Mouse (Mus musculus): Measurements from ENCODE around the gene Gcn1l1. TPM values are rescaled to one million over a fixed set of nuclear protein-coding genes. Genes with fewer than 3 reads are reported as not detected.

The Gcn1l1 gene
- polyA plus RNA-seq, 1 experiment, result 3.0 TPM

DNA sequence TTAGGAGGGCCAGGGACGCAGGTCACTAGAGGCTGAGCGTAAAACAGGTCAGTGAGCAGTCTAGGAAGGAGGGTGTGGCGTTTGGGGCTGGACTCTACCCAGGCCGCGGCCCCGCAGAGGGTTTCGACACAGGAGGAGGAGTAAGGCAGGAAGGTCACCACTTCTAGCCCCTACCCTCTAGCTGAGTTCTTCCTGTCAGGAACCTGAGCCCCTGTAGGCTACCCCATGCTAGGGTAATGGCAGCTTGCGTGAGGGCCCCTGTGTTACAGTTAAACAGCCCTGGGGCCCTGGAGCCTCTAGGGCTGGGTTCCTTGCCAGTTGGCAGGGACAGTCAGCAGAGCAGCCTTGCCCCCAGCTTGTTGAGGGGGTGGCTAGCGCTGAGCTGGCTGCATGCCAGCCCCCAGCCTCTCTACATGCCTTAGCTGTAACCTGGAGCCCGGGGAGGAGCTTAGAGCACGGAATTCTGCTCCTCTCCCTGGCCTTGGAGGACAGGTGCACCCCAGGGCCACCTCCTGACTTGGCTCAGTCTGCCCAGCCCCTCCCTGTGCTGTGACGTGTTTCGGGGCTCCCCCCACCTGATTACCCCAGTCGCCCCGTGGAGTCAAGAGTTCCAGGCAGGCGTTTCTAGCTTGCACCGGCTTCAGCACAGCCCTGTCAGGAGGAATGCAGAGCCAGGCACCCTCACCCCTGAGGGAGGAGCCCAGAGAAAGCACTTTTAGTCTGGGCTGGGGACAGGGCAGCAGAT lies 21.4 kb upstream of the Gcn1l1 start:
- Histone ChIP-seq H3K36me3 (ENCODE audit: control insufficient read depth) (peaks cover 36% of the 10 kb centered on the region), H3K27me3 (ENCODE audit: control insufficient read depth) (peaks cover 2% of the 10 kb centered on the region; the same call in 1 of the 2 replicates), H3K4me3 (replicated peaks) (no peak overlapping the region), H3K9me3 (ENCODE audit: control insufficient read depth, low read length) (no peaks in the 10 kb centered on the region), H3K4me1 (ENCODE audit: control insufficient read depth) (peaks cover 24% of the 10 kb centered on the region)
- TF ChIP-seq GATA1 (IDR thresholded peaks at IDR 0.05; ENCODE audit: low read length), result no peak
- no peak for TF ChIP-seq TAL1 (IDR thresholded peaks at IDR 0.05; ENCODE audit: low read length)

DNA sequence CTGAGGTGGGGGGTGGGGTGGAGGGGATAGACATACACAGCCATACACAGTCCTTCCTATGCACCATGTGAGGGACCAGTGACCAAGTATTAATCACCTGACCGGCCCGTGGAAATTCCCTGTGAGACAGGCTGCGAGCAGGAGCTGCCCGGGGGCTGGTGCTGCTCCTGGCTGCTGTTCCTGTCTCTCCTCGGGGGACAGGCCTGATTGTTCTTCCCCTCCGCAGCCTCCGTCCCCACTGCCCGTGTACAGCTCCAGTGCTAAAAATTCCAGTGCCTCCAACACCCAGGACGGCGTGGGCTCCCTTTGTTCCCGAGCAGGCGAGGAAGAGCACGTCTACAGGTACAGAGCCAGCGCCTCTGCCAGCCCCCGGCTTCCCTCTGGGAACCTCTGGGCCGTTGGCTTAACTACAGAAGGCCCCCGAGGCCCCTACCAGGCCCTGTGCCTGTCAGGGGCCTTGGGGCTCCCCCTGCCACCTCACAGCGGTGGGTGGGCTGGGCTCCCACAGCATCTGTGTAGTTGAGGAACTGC lies 20.3 kb upstream of the Gcn1l1 start:
- Histone ChIP-seq H3K36me3 (ENCODE audit: control insufficient read depth) (peaks cover 41% of the 10 kb centered on the region), H3K9me3 (ENCODE audit: control insufficient read depth, low read length) (no peaks in the 10 kb centered on the region), H3K4me3 (replicated peaks) (no peak overlapping the region), H3K27me3 (ENCODE audit: control insufficient read depth) (peaks cover 2% of the 10 kb centered on the region; the same call in 1 of the 2 replicates), H3K4me1 (ENCODE audit: control insufficient read depth) (peaks cover 22% of the 10 kb centered on the region)
- TF ChIP-seq TAL1 (IDR thresholded peaks at IDR 0.05; ENCODE audit: low read length), result no peak
- TF ChIP-seq GATA1 (IDR thresholded peaks at IDR 0.05; ENCODE audit: low read length), result no peak

DNA sequence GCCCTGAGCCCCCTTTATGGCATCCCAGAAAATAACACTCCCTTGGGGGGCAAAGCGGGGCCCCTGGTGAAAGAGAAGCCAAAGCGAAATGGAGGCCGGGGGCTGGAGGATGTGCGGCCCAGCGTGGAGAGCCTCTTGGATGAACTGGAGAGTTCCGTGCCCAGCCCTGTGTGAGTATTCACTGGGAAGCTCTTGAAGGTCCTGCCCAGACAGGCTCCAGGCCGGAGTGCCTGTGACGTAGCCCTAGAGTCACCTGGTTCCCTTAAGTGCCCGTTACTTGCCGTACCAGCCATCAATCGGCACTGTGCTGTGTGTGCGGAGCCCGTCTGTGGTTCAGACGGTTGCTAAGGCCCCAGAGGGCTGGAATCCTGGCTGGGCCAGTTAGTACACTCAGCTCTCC lies 19.4 kb upstream of the Gcn1l1 start:
- no peak overlapping the region for H3K4me3 ChIP-seq (replicated peaks)
- peaks cover 22% of the 10 kb centered on the region for H3K4me1 ChIP-seq (ENCODE audit: control insufficient read depth)
- H3K27me3 ChIP-seq (ENCODE audit: control insufficient read depth), result peaks cover 2% of the 10 kb centered on the region; the same call in 1 of the 2 replicates
- TF ChIP-seq GATA1 (IDR thresholded peaks at IDR 0.05; ENCODE audit: low read length) (no peak), TAL1 (IDR thresholded peaks at IDR 0.05; ENCODE audit: low read length) (no peak)
- H3K36me3 ChIP-seq (ENCODE audit: control insufficient read depth), result peaks cover 44% of the 10 kb centered on the region
- H3K9me3 ChIP-seq (ENCODE audit: control insufficient read depth, low read length), result no peaks in the 10 kb centered on the region

DNA sequence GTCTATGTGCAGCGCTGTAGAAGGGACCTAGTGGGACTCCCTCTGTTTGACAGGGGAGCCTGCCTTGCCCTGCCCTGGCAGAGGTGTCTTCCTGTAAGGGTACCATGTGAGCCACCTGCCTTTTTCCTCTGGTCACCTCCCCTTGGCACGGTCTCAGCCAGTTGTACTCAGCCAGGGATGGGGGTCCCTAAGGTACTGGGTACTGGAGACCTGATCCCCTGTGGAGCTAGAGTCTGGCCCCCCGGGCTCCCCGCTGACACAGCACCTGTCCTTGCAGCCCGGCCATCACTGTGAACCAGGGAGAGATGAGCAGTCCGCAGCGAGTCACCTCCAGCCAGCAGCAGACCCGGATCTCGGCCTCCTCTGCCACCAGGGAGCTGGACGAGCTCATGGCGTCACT lies 18.5 kb upstream of the Gcn1l1 start:
- H3K36me3 ChIP-seq (ENCODE audit: control insufficient read depth), result peaks cover 48% of the 10 kb centered on the region

DNA sequence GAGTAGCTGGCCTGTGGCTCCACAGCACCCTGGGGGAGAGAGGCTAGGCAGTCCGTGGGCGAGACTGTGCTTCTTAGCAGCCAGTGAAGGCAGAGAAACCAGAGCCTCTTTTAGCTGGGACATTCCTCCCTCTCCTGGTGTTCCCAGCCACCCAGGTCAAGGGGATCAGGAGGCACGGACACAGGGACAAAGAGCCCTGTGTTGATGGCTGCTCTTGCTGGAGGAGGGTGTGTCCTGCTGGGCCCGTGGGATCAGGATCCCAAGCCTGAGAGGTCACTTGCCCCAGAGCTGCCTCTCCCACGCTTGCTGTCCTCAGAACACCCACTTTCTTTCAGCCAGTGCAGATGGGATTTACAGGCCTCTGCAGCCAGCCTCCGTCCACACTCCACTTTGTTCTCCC lies 18.0 kb upstream of the Gcn1l1 start:
- no peak overlapping the region for H3K4me3 ChIP-seq (replicated peaks)
- H3K36me3 ChIP-seq (ENCODE audit: control insufficient read depth), result peaks cover 52% of the 10 kb centered on the region
- no peaks in the 10 kb centered on the region for H3K9me3 ChIP-seq (ENCODE audit: control insufficient read depth, low read length)
- TF ChIP-seq GATA1 (IDR thresholded peaks at IDR 0.05; ENCODE audit: low read length) (no peak), TAL1 (IDR thresholded peaks at IDR 0.05; ENCODE audit: low read length) (no peak)
- peaks cover 2% of the 10 kb centered on the region; the same call in 1 of the 2 replicates for H3K27me3 ChIP-seq (ENCODE audit: control insufficient read depth)
- H3K4me1 ChIP-seq (ENCODE audit: control insufficient read depth), result peaks cover 21% of the 10 kb centered on the region

More for the DNA sequence above, 18.5 kb upstream of the Gcn1l1 start:
- Histone ChIP-seq H3K4me1 (ENCODE audit: control insufficient read depth) (peaks cover 22% of the 10 kb centered on the region), H3K4me3 (replicated peaks) (no peak overlapping the region), H3K9me3 (ENCODE audit: control insufficient read depth, low read length) (no peaks in the 10 kb centered on the region), H3K27me3 (ENCODE audit: control insufficient read depth) (peaks cover 2% of the 10 kb centered on the region; the same call in 1 of the 2 replicates)
- no peak for TF ChIP-seq TAL1 (IDR thresholded peaks at IDR 0.05; ENCODE audit: low read length)
- TF ChIP-seq GATA1 (IDR thresholded peaks at IDR 0.05; ENCODE audit: low read length), result no peak

DNA sequence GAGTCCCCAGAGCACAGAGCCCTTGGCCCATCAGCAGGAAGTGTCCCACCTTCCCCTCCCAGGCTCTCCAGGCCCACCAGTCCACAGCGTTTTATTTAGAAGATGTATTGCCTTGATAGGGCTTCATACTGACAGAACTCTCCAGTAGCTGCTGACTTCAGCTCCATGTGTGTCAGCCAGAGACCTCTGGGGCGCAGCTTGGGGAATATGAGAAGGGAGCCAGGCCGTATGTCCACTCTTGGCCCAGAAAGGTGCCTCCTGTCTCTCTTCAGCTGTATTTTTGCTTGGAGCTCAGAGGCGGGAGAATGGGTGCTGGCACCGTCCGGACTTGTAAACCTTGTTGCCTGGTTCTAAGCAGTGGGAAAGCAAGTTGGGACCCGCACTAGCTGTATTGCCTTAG lies 17.6 kb upstream of the Gcn1l1 start:
- Histone ChIP-seq H3K4me3 (replicated peaks) (no peak overlapping the region), H3K27me3 (ENCODE audit: control insufficient read depth) (peaks cover under 1% of the 10 kb centered on the region; the same call in 1 of the 2 replicates), H3K36me3 (ENCODE audit: control insufficient read depth) (peaks cover 55% of the 10 kb centered on the region), H3K4me1 (ENCODE audit: control insufficient read depth) (peaks cover 17% of the 10 kb centered on the region), H3K9me3 (ENCODE audit: control insufficient read depth, low read length) (no peaks in the 10 kb centered on the region)
- TF ChIP-seq TAL1 (IDR thresholded peaks at IDR 0.05; ENCODE audit: low read length), result no peak
- no peak for TF ChIP-seq GATA1 (IDR thresholded peaks at IDR 0.05; ENCODE audit: low read length)

DNA sequence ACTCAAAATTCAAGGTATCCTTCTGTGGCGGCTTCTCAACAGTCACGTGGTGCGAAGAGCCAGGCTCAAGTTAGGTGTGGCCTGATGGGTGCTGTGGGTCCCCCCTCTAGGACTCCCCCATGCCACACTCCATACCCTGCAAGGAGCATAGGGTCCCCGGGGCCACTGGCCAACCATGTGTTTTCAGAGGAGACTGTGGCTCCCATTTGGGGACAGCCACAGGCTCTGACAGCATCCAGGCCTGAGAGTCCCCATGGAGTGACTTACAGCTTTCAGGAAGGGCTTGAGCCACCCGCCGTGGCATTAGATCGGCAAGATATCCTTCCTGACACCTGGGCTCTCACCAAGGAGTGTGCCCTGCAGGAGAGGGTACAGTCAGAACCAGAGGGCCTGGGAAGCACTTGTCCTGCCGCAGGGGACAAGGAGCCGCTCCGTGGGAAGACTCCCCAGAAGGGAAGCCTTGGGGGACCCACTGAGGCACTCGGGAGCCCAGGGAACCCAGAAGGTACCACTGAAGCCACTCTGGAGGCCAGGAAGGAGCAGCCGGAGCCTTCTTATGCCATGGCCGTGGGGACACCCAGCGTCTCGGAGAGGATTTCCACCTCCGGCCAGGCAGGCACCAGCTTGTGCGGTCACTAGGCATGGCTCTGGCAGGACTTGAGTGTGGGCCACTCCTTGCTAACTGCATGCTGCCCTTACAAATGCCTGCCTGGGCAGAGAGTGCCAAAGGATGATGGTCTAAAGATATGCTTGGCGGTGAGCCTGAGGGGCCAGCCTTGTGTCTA lies 16.4 kb upstream of the Gcn1l1 start:
- H3K27me3 ChIP-seq (ENCODE audit: control insufficient read depth), result no peaks in the 10 kb centered on the region
- TF ChIP-seq GATA1 (IDR thresholded peaks at IDR 0.05; ENCODE audit: low read length) (no peak), TAL1 (IDR thresholded peaks at IDR 0.05; ENCODE audit: low read length) (no peak)
- no peak overlapping the region for H3K4me3 ChIP-seq (replicated peaks)
- peaks cover 66% of the 10 kb centered on the region for H3K36me3 ChIP-seq (ENCODE audit: control insufficient read depth)
- H3K9me3 ChIP-seq (ENCODE audit: control insufficient read depth, low read length), result no peaks in the 10 kb centered on the region
- H3K4me1 ChIP-seq (ENCODE audit: control insufficient read depth), result peaks cover 4% of the 10 kb centered on the region

DNA sequence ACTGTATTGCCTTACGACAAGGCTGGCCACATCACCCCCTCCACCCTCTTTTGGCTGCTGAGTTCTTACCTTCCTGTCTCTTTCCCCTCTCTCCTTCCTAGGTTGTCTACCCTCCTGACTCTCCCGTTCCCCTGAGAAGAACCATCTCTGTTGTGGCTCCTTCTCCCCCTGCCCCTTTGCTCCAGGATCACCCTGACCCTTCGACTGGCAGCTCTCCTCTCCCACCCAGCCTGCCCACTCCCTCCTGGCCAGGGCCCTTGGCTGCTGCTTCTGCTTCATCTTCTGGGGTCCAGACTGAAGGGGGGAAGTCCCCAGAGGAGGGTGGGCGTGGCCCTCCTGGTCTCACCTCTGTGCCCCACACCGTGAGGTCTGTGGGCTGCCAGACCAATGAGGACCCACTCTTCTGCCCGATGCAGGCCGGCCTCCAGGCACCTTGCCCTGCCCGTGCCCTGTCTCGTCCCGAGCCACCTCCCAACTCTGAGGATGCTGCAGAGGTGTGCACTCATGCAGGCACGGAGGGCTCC lies 14.5 kb upstream of the Gcn1l1 start:
- Histone ChIP-seq H3K36me3 (ENCODE audit: control insufficient read depth) (peaks cover 64% of the 10 kb centered on the region), H3K4me1 (ENCODE audit: control insufficient read depth) (no peaks in the 10 kb centered on the region), H3K4me3 (replicated peaks) (no peak overlapping the region), H3K9me3 (ENCODE audit: control insufficient read depth, low read length) (no peaks in the 10 kb centered on the region), H3K27me3 (ENCODE audit: control insufficient read depth) (no peaks in the 10 kb centered on the region)
- TF ChIP-seq TAL1 (IDR thresholded peaks at IDR 0.05; ENCODE audit: low read length) (no peak), GATA1 (IDR thresholded peaks at IDR 0.05; ENCODE audit: low read length) (no peak)

DNA sequence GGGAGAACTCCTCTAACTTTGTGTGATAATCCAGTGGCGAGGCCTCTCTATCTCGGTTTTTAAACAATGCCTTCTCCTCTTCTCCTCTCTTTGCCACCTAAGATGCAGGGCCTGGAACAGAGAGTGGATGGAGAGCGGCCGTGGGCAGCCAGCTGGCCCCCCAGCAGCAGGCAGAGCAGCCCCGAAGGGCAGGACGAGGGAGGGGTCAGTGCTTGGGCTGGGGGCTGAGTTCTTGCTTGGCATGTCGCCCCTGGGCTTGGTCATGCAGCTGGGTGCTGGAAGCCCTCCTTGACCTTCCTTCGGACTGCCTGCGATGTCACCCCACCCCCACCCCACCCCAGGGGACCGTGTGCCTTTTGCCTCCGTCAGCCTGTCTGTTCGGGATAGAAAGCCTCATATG lies 13.7 kb upstream of the Gcn1l1 start:
- Histone ChIP-seq H3K4me1 (ENCODE audit: control insufficient read depth) (peaks cover 5% of the 10 kb centered on the region), H3K4me3 (replicated peaks) (no peak overlapping the region), H3K9me3 (ENCODE audit: control insufficient read depth, low read length) (no peaks in the 10 kb centered on the region), H3K27me3 (ENCODE audit: control insufficient read depth) (no peaks in the 10 kb centered on the region), H3K36me3 (ENCODE audit: control insufficient read depth) (peaks cover 56% of the 10 kb centered on the region)
- TF ChIP-seq GATA1 (IDR thresholded peaks at IDR 0.05; ENCODE audit: low read length) (no peak), TAL1 (IDR thresholded peaks at IDR 0.05; ENCODE audit: low read length) (no peak)

All from erythroblast, embryonic 14.5 days (primary cell).